26 mouse cellular contexts compared by ENCODE assay signal in genomic region chr7:130220627-130221026, GRCm38 (mm10).
A peak's percentile ranks its signal among the peaks of the same experiment; 100 is the strongest.
DNase-seq lines count a peak whose midpoint lies in the region; ATAC-seq and TF ChIP-seq lines count a peak whose summit lies in the region.
"Had no signal": no experiment of that assay in that cellular context is flagged by ENCODE, and none has a peak within 500 bp of the region (broad histone marks: within the 10 kb centered on the region; RNA-seq: fewer than 3 reads in every experiment).

No protein-coding gene starts in this region.

- no peaks in the 10 kb centered on the region; the same call in 1 of the 2 replicates for H3K27me3 ChIP-seq in cerebellum, adult 2 months (ENCODE audit: control insufficient read depth, insufficient read depth, low read length)
- H3K27me3 ChIP-seq in forebrain, embryonic 15.5 days: no peaks in the 10 kb centered on the region
- peaks cover 13% of the 10 kb centered on the region for H3K27me3 ChIP-seq in forebrain, embryonic 10.5 days (ENCODE audit: poor library complexity, severe bottlenecking)
- H3K27me3 ChIP-seq in limb, embryonic 14.5 days (ENCODE audit: control insufficient read depth, insufficient read depth, low read length): no peaks in the 10 kb centered on the region
- no peaks in the 10 kb centered on the region for H3K27me3 ChIP-seq in limb, embryonic 10.5 days (ENCODE audit: low read depth, poor library complexity, severe bottlenecking)
- H3K27me3 ChIP-seq: embryonic facial prominence, embryonic 15.5 days; hindbrain, embryonic 15.5 days; intestine, embryonic 15.5 days; limb, embryonic 12.5 days had no signal

- H3K4me2 ChIP-seq in forebrain, embryonic 15.5 days (replicated peaks): no peak overlapping the region
- H3K4me2 ChIP-seq in limb, embryonic 14.5 days (replicated peaks; ENCODE audit: low read depth, low read length, severe bottlenecking): no peak overlapping the region
- H3K4me2 ChIP-seq: embryonic facial prominence, embryonic 15.5 days; heart, embryonic 11.5 days; hindbrain, embryonic 15.5 days; intestine, embryonic 15.5 days; limb, embryonic 12.5 days; lung, embryonic 14.5 days; midbrain, embryonic 12.5 days had no signal

- WGBS in cerebellum, adult 2 months: 9% methylated on average over 4 of the region's 4 CpGs
- WGBS in forebrain, embryonic 15.5 days: 39% methylated on average over 4 of the region's 4 CpGs
- WGBS in forebrain, embryonic 10.5 days: 96% methylated on average over 4 of the region's 4 CpGs
- WGBS in limb, embryonic 14.5 days: 65% methylated on average over 4 of the region's 4 CpGs
- 91% methylated on average over 4 of the region's 4 CpGs for WGBS in limb, embryonic 10.5 days

- H3K4me1 ChIP-seq in cerebellum, adult 2 months (ENCODE audit: control insufficient read depth, insufficient read depth, low read length): no peaks in the 10 kb centered on the region
- H3K4me1 ChIP-seq in forebrain, embryonic 15.5 days: peaks cover 41% of the 10 kb centered on the region
- H3K4me1 ChIP-seq in forebrain, embryonic 10.5 days: peaks cover 73% of the 10 kb centered on the region
- peaks cover 29% of the 10 kb centered on the region for H3K4me1 ChIP-seq in limb, embryonic 14.5 days (ENCODE audit: control insufficient read depth, insufficient read depth, low read length)
- H3K4me1 ChIP-seq in limb, embryonic 10.5 days: peaks cover 31% of the 10 kb centered on the region

- ATAC-seq in cerebellum, adult (ENCODE audit: insufficient number of reproducible peaks, low FRiP score, low TSS enrichment): no peak
- peak; percentile 52 for ATAC-seq in forebrain, embryonic 15.5 days (replicated peaks)
- ATAC-seq in limb, embryonic 14.5 days (ENCODE audit: low FRiP score, low read depth): no peak
- ATAC-seq: activated CD4-positive, CD25-positive, alpha-beta regulatory T cell, adult 4 months had no signal

- no peaks in the 10 kb centered on the region for H3K36me3 ChIP-seq in forebrain, embryonic 15.5 days
- peaks cover 39% of the 10 kb centered on the region for H3K36me3 ChIP-seq in forebrain, embryonic 10.5 days (replicated peaks)
- H3K36me3 ChIP-seq in limb, embryonic 14.5 days (ENCODE audit: control insufficient read depth, insufficient read depth, low read length): peaks cover 29% of the 10 kb centered on the region; the same call in 1 of the 2 replicates
- H3K36me3 ChIP-seq in limb, embryonic 10.5 days: peaks cover 5% of the 10 kb centered on the region; the same call in 1 of the 2 replicates
- H3K36me3 ChIP-seq: hindbrain, embryonic 15.5 days; intestine, embryonic 15.5 days had no signal

- no peak for DNase-seq in cerebellum, adult 2 months
- DNase-seq in forebrain, embryonic 10.5 days (ENCODE audit: extremely low spot score, low spot score): no peak
- no peak for DNase-seq in limb, embryonic 14.5 days (ENCODE audit: low spot score)
- no peak for DNase-seq in limb, embryonic 10.5 days (ENCODE audit: low spot score)
- peak; percentile 85 for DNase-seq in brain, embryonic 14.5 days (ENCODE audit: low read depth)
- DNase-seq in urinary bladder, adult 18-20 months (ENCODE audit: low spot score in 2 of 2): no peak
- DNase-seq: cerebellum, adult 9-11 months; gastrocnemius, adult 2 months; gastrocnemius, postnatal 36 days; heart, adult 18-20 months; heart, postnatal 36 days; kidney, adult 2 months; kidney, postnatal 36 days; layer of hippocampus, postnatal 36 days; lung, embryonic 14.5 days had no signal

- H3K9ac ChIP-seq in forebrain, embryonic 15.5 days (replicated peaks): no peak overlapping the region
- no peak overlapping the region for H3K9ac ChIP-seq in limb, embryonic 14.5 days (ENCODE audit: low read depth, low read length, severe bottlenecking)
- H3K9ac ChIP-seq: embryonic facial prominence, embryonic 15.5 days; hindbrain, embryonic 15.5 days; intestine, embryonic 15.5 days; limb, embryonic 12.5 days; liver, embryonic 14.5 days; lung, embryonic 14.5 days; midbrain, embryonic 12.5 days had no signal

- H3K9me3 ChIP-seq in forebrain, embryonic 15.5 days: no peaks in the 10 kb centered on the region
- no peaks in the 10 kb centered on the region for H3K9me3 ChIP-seq in forebrain, embryonic 10.5 days
- no peaks in the 10 kb centered on the region for H3K9me3 ChIP-seq in limb, embryonic 14.5 days (ENCODE audit: control insufficient read depth, low read length)
- H3K9me3 ChIP-seq in limb, embryonic 10.5 days (replicated peaks): no peaks in the 10 kb centered on the region
- H3K9me3 ChIP-seq: embryonic facial prominence, embryonic 10.5 days; embryonic facial prominence, embryonic 15.5 days; hindbrain, embryonic 15.5 days; intestine, embryonic 15.5 days; limb, embryonic 12.5 days; midbrain, embryonic 12.5 days had no signal

- H3K4me3 ChIP-seq in cerebellum, adult 2 months (replicated peaks; ENCODE audit: insufficient read depth, low read depth, low read length): no peak overlapping the region
- no peak overlapping the region for H3K4me3 ChIP-seq in forebrain, embryonic 15.5 days
- no peak overlapping the region for H3K4me3 ChIP-seq in forebrain, embryonic 10.5 days
- H3K4me3 ChIP-seq in limb, embryonic 14.5 days (replicated peaks; ENCODE audit: low read length): no peak overlapping the region
- no peak overlapping the region for H3K4me3 ChIP-seq in limb, embryonic 10.5 days
- H3K4me3 ChIP-seq: embryonic facial prominence, embryonic 10.5 days; embryonic facial prominence, embryonic 15.5 days; gastrocnemius, adult 2 months; hindbrain, embryonic 15.5 days; intestine, embryonic 15.5 days; limb, embryonic 12.5 days; midbrain, embryonic 12.5 days had no signal

- no peak for TF ChIP-seq POLR2A in cerebellum, adult 2 months (IDR thresholded peaks at IDR 0.05; ENCODE audit: borderline replicate concordance, insufficient read depth, low read length)
- TF ChIP-seq POLR2A in limb, embryonic 14.5 days (IDR thresholded peaks at IDR 0.05; ENCODE audit: borderline replicate concordance, extremely low read depth, insufficient read depth, insufficient read length): no peak
- no peak for TF ChIP-seq POLR2A in brain, embryonic 14.5 days (IDR thresholded peaks at IDR 0.05; ENCODE audit: borderline replicate concordance, extremely low read depth, insufficient read depth, insufficient read length, poor library complexity, severe bottlenecking)

- H3K27ac ChIP-seq in cerebellum, adult 2 months (ENCODE audit: insufficient read depth, low read length): 0 out of 2 replicates have a peak overlapping the region, but pooled peaks have one; percentile 31
- H3K27ac ChIP-seq in forebrain, embryonic 15.5 days (replicated peaks): peak overlapping the region; percentile 39
- no peak overlapping the region for H3K27ac ChIP-seq in forebrain, embryonic 10.5 days
- H3K27ac ChIP-seq in limb, embryonic 14.5 days (replicated peaks; ENCODE audit: low read depth, low read length): 0 out of 2 replicates have a peak overlapping the region, but pooled peaks have one; percentile 13
- no peak overlapping the region for H3K27ac ChIP-seq in limb, embryonic 10.5 days
- H3K27ac ChIP-seq: embryonic facial prominence, embryonic 10.5 days; gastrocnemius, adult 2 months; intestine, embryonic 15.5 days; limb, embryonic 12.5 days; liver, embryonic 14.5 days had no signal

- no peak for TF ChIP-seq CTCF in cerebellum, adult 2 months (IDR thresholded peaks at IDR 0.05; ENCODE audit: borderline replicate concordance, insufficient read depth, low read depth, low read length)
- no peak for TF ChIP-seq CTCF in brain, embryonic 14.5 days (IDR thresholded peaks at IDR 0.05; ENCODE audit: borderline replicate concordance, extremely low read depth, insufficient read depth, insufficient read length)

Comparison
In these comparisons a context has a peak if more than half of its experiments do, and no peak if none do; other contexts are left out.
1. H3K27ac ChIP-seq: peak in cerebellum, adult 2 months (single experiment), forebrain, embryonic 15.5 days (single experiment) and limb, embryonic 14.5 days (single experiment); none in forebrain, embryonic 10.5 days (single experiment) and limb, embryonic 10.5 days (single experiment).